Mouse (Mus musculus): ENCODE measurements around the gene Ankrd34a.
A peak's percentile ranks its signal among the peaks of the same experiment; 100 is the strongest.

The Ankrd34a gene

GRCm38 (mm10) chr3:96623201-96623600, 26.8 kb downstream of the Ankrd34a start:
- no peak for DNase-seq

DNA sequence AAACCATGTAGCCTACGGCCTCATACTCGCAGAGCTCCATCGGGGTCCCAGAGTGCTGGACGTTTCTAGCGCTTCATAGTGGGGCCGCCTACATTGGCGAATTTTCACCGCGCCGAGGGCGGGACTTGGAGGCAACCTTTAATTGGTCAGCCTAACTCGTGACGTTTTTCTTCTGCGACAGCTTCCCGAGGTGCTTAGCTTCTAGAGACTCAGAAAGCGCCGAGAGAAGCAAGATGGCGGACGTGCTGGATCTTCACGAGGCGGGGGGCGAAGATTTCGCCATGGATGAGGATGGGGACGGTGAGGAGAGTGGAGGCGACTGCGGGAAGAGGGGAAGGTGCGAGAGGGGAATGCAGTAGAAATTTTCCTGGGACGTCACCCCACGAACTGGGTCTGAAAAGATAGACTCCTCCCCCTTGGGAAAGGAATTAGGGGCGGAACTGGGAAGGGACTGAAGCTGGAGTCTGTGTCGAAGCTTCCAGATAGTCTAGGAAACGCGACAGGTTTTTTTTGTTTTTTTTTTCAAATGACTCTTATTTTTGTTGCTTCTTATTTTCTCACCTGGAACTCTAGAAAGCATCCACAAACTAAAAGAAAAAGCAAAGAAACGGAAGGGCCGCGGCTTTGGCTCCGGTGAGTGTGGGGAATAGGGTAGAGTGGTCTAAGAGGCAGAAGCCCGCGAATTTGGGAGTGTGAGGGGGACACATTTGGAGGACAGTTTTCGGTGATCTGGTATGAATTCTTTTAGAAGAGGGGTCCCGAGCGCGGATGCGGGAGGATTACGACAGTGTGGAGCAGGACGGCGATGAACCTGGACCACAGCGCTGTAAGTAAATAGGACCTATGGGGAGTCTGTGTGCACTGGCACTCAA, 33.5 kb downstream of the Ankrd34a start, which contains the start of gene Rbm8a:
TSS of gene Rbm8a (plus strand) at position 205 of the 872 bp plus-strand sequence.
- peak; percentile 97 for DNase-seq

GRCm38 (mm10) chr3:96632058-96632457, 35.6 kb downstream of the Ankrd34a start:
- no peak for DNase-seq

- no peak for DNase-seq
Observed at GRCm38 (mm10) chr3:96634015-96634414, 37.6 kb downstream of the Ankrd34a start.

GRCm38 (mm10) chr3:96634928-96635879, 38.8 kb downstream of the Ankrd34a start, which contains the start of the genes Pex11b and Gm42957:
Gene Pex11b, plus strand, starts transcription at chr3:96635376.
Gene Gm42957, plus strand, starts transcription at chr3:96635474.
- DNase-seq, result peak; percentile 85

GRCm38 (mm10) chr3:96635906-96636305, 39.5 kb downstream of the Ankrd34a start:
- no peak for DNase-seq

DNA sequence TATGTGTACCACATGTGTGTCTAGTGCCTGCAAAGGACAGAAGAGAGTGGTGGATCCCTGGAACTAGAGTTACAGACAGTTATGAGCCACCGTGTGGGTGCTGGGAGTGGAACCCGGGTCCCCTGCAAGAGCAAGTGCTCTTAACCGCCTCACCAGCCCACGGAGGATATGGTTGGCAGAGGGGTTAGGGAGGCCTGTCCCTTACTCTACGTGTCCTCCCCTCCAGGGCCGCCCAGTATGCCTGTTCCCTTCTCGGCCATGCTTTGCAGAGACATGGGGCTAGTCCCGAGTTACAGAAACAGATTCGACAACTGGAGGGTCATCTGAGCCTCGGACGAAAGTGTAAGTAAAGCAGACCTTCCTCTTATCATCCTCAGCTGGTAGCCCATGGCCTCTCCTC, 40.0 kb downstream of the Ankrd34a start:
- DNase-seq, result peak; percentile 27

- DNase-seq, result peak; percentile 52
Observed at GRCm38 (mm10) chr3:96639219-96639618, 42.8 kb downstream of the Ankrd34a start.

GRCm38 (mm10) chr3:96645018-96645649, 48.7 kb downstream of the Ankrd34a start, which contains the start of gene Itga10:
Gene Itga10, plus strand, starts transcription at chr3:96645584.
- DNase-seq, result peak; percentile 41

DNA sequence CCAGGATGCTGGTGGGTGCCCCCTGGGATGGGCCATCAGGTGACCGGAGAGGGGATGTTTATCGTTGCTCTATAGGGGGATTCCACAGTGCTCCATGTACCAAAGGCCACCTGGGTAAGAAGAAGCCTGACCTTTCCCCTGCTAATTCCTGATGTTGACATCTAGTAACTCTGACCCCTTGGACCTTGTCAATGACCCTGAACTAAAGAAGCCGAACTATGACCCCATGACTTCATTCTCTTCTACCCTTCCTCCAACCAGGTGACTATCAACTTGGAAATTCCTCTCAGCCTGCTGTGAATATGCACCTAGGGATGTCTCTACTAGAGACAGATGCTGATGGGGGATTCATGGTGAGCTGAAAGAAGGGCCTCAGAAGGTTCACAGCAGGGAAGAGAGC, 50.9 kb downstream of the Ankrd34a start:
- no peak for DNase-seq
